Mouse (Mus musculus) kidney, embryonic 14.5 days (tissue): Measurements from ENCODE around the gene Fcgr1. TPM values are rescaled to one million over a fixed set of nuclear protein-coding genes. Genes with fewer than 3 reads are reported as not detected.
"Not testable (repeated sequence)": the region's sequence is repeated elsewhere in the genome, so short reads cannot be mapped to it uniquely, and the experiment has no call there.

Experiments
- ATAC-seq: fragments of 200-750 bp; cut with Nextera tagmentation; 2 replicates; pipeline ENCODE4 v1.8.0; 2017; ENCODE audit warnings: moderate number of reproducible peaks, mild to moderate bottlenecking, moderate TSS enrichment, moderate library complexity; ENCODE audit not compliant: low FRiP score, low TSS enrichment
- H3K27ac ChIP-seq: fragments of 300-500 bp; sonication (generic); 2 replicates; pipeline ENCODE4 v1.5.1; 2014; ENCODE audit warnings: low read depth, mild to moderate bottlenecking, low read length, moderate library complexity, mixed read lengths
- H3K27me3 ChIP-seq: fragments of 300-500 bp; sonication (generic); 2 replicates; pipeline ENCODE4 v1.6.1; 2014; ENCODE audit warnings: mild to moderate bottlenecking, low read length; ENCODE audit not compliant: control insufficient read depth, insufficient read depth
- H3K36me3 ChIP-seq: fragments of 300-500 bp; sonication (generic); 2 replicates; pipeline ENCODE4 v1.6.1; 2014; ENCODE audit warnings: low read length, mixed read lengths; ENCODE audit not compliant: control insufficient read depth, insufficient read depth
- H3K4me1 ChIP-seq: fragments of 300-500 bp; sonication (generic); 2 replicates; pipeline ENCODE4 v1.6.1; 2014; ENCODE audit warnings: low read length, mixed read lengths; ENCODE audit not compliant: control insufficient read depth, insufficient read depth
- H3K4me2 ChIP-seq: fragments of 300-500 bp; sonication (generic); replicated peaks from 2 replicates; pipeline ENCODE4 v1.6.1; 2014; ENCODE audit warnings: low read depth, mild to moderate bottlenecking, low read length
- H3K4me3 ChIP-seq: fragments of 300-500 bp; sonication (generic); 2 replicates; pipeline ENCODE4 v1.5.1; 2014; ENCODE audit warnings: mild to moderate bottlenecking, low read length
- H3K9ac ChIP-seq: fragments of 300-500 bp; sonication (generic); 2 replicates; pipeline ENCODE4 v1.6.1; 2014; ENCODE audit warnings: low read depth, mild to moderate bottlenecking, low read length, moderate library complexity
- H3K9me3 ChIP-seq: fragments of 300-500 bp; sonication (generic); 2 replicates; pipeline ENCODE4 v1.6.1; 2016; ENCODE audit warnings: low read length; ENCODE audit not compliant: control insufficient read depth
- WGBS: fragments of 180-500 bp; shearing (Covaris S2); extraction: QIAGEN DNeasy Blood & Tissue Kit; methylation state at CpG from one replicate; pipeline ENCODE4 v1.1.7; 2014; 5-methylcytosine and 5-hydroxymethylcytosine counted together
- polyA plus RNA-seq: library from polyadenylated mRNA; unstranded; fragments of >200 nt; fragmentation: Nextera tagmentation; extraction: Ambion mirVana; gene quantifications from 2 replicates; pipeline ENCODE4 v1.2.1, GENCODE M21; 2014

The Fcgr1 gene
- polyA plus RNA-seq, 1 experiment from 2014 or later = 1.8 TPM

GRCm38 (mm10) chr3:96269511-96270474, 24.0 kb downstream of the Fcgr1 start, which contains the start of gene Hist2h2bb:
Hist2h2bb (plus strand) TSS chr3:96269752.
- peak; percentile 96 for ATAC-seq
- Histone ChIP-seq H3K36me3 (no peaks in the 10 kb centered on the region), H3K4me2 (peak within 1 kb of the TSS; percentile 82), H3K9ac (peak within 1 kb of the TSS; percentile 80), H3K4me3 (peak within 1 kb of the TSS; percentile 61), H3K27me3 (no peaks in the 10 kb centered on the region), H3K4me1 (peaks cover 12% of the 10 kb centered on the region; the same call in 1 of the 2 replicates), H3K9me3 (no peaks in the 10 kb centered on the region), H3K27ac (peak within 1 kb of the TSS; percentile 99)
- 1% methylated on average over 45 of the region's 45 CpGs for WGBS

GRCm38 (mm10) chr3:96268776-96269378, 24.9 kb downstream of the Fcgr1 start:
- not testable (repeated sequence) for H3K27me3 ChIP-seq, H3K9me3 ChIP-seq, H3K36me3 ChIP-seq
- Histone ChIP-seq H3K4me3 (peak overlapping the region; percentile 61), H3K4me1 (peaks cover 21% of the 10 kb centered on the region; the same call in 1 of the 2 replicates), H3K27ac (peak overlapping the region; percentile 99), H3K4me2 (peak overlapping the region; percentile 61), H3K9ac (peak overlapping the region; percentile 80)
- WGBS = 0% methylated on average over 11 of the region's 44 CpGs
- ATAC-seq = peak; percentile 46

- Histone ChIP-seq H3K4me1 (peaks cover 21% of the 10 kb centered on the region; the same call in 1 of the 2 replicates), H3K36me3 (no peaks in the 10 kb centered on the region), H3K27ac (peak within 1 kb of the TSS; percentile 99), H3K27me3 (no peaks in the 10 kb centered on the region), H3K9ac (peak within 1 kb of the TSS; percentile 80), H3K9me3 (no peaks in the 10 kb centered on the region), H3K4me2 (peak within 1 kb of the TSS; percentile 82), H3K4me3 (peak within 1 kb of the TSS; percentile 61)
- 20% methylated on average over 30 of the region's 30 CpGs for WGBS
- ATAC-seq = peak; percentile 71; the same call in 1 of the 2 replicates
Measured at GRCm38 (mm10) chr3:96268051-96268775, 25.6 kb downstream of the Fcgr1 start, which contains the start of gene Hist2h3b. Hist2h3b (plus strand) TSS chr3:96268654.

- H3K27me3 ChIP-seq = no peaks in the 10 kb centered on the region
- H3K4me1 ChIP-seq = peaks cover 21% of the 10 kb centered on the region; the same call in 1 of the 2 replicates
- H3K4me2 ChIP-seq = 0 out of 2 replicates have a peak overlapping the region, but pooled peaks have one; percentile 28
- H3K27ac ChIP-seq = peak overlapping the region; percentile 90
- no peaks in the 10 kb centered on the region for H3K9me3 ChIP-seq
- no peak overlapping the region for H3K4me3 ChIP-seq
- no peak for ATAC-seq
- H3K9ac ChIP-seq = peak overlapping the region; percentile 52; the same call in 1 of the 2 replicates
- 85% methylated on average over 4 of the region's 4 CpGs for whole genome bisulfite sequencing
- H3K36me3 ChIP-seq = no peaks in the 10 kb centered on the region
Measured at GRCm38 (mm10) chr3:96267541-96267940, 26.2 kb downstream of the Fcgr1 start.

- H3K4me3 ChIP-seq = no peak overlapping the region
- no peaks in the 10 kb centered on the region for H3K27me3 ChIP-seq
- no peak overlapping the region for H3K9ac ChIP-seq
- 0 out of 2 replicates have a peak overlapping the region, but pooled peaks have one; percentile 8 for H3K27ac ChIP-seq
- no peak for ATAC-seq
- no peak overlapping the region for H3K4me2 ChIP-seq
- WGBS = 84% methylated on average over 8 of the region's 8 CpGs
- no peaks in the 10 kb centered on the region for H3K36me3 ChIP-seq
- H3K9me3 ChIP-seq = no peaks in the 10 kb centered on the region
- H3K4me1 ChIP-seq = peaks cover 26% of the 10 kb centered on the region; the same call in 1 of the 2 replicates
Measured at GRCm38 (mm10) chr3:96266132-96266710, 27.5 kb downstream of the Fcgr1 start.

- H3K4me3 ChIP-seq = no peak overlapping the region; the same call in 1 of the 2 replicates
- no peaks in the 10 kb centered on the region for H3K27me3 ChIP-seq
- peak overlapping the region; percentile 45 for H3K4me2 ChIP-seq
- H3K27ac ChIP-seq = peak overlapping the region; percentile 99
- no peak for ATAC-seq
- 75% methylated on average over 7 of the region's 7 CpGs for WGBS
- H3K9me3 ChIP-seq = no peaks in the 10 kb centered on the region
- peak overlapping the region; percentile 62; the same call in 1 of the 2 replicates for H3K9ac ChIP-seq
- peaks cover 28% of the 10 kb centered on the region; the same call in 1 of the 2 replicates for H3K4me1 ChIP-seq
- H3K36me3 ChIP-seq = no peaks in the 10 kb centered on the region
Measured at GRCm38 (mm10) chr3:96264404-96264949, 29.3 kb downstream of the Fcgr1 start.

GRCm38 (mm10) chr3:96263558-96264403, 30.0 kb downstream of the Fcgr1 start:
- Histone ChIP-seq H3K36me3 (no peaks in the 10 kb centered on the region), H3K4me1 (peaks cover 28% of the 10 kb centered on the region; the same call in 1 of the 2 replicates), H3K9ac (peak overlapping the region; percentile 62), H3K27ac (peak overlapping the region; percentile 99), H3K4me3 (peak overlapping the region; percentile 60), H3K9me3 (no peaks in the 10 kb centered on the region), H3K4me2 (peak overlapping the region; percentile 45), H3K27me3 (no peaks in the 10 kb centered on the region)
- WGBS = 5% methylated on average over 27 of the region's 27 CpGs
- ATAC-seq = no peak
